Mouse (Mus musculus): Measurements from ENCODE around the gene Jam2.

Jam2 gene

GRCm38 (mm10) chr16:84774003-84774703 lies at the start of gene Jam2:
Gene Jam2, plus strand, starts transcription at chr16:84774123.
- DNase-seq (ENCODE audit: inconsistent age in 2 of 2, low spot score in 1 of 2), result peak; percentile 70 to 88

GRCm38 (mm10) chr16:84734806-84735165 lies 39.1 kb upstream of the Jam2 start:
- DNase-seq (ENCODE audit: inconsistent age in 2 of 2, low spot score in 1 of 2), result no peak

- peak; percentile 96 to 99 for DNase-seq (ENCODE audit: inconsistent age in 2 of 2, low spot score in 1 of 2)
Observed at GRCm38 (mm10) chr16:84735166-84736105, 38.5 kb upstream of the Jam2 start, which contains the start of gene Mrpl39. Gene Mrpl39, minus strand, starts transcription at chr16:84735742.

- DNase-seq (ENCODE audit: inconsistent age in 2 of 2, low spot score in 1 of 2), result no peak
Observed at GRCm38 (mm10) chr16:84737358-84737757, 36.6 kb upstream of the Jam2 start.

GRCm38 (mm10) chr16:84744703-84745490 lies 29.0 kb upstream of the Jam2 start:
- peak in 1 of 2 experiments; percentile 56 for DNase-seq (ENCODE audit: inconsistent age in 2 of 2, low spot score in 1 of 2)

GRCm38 (mm10) chr16:84745721-84746306 lies 28.1 kb upstream of the Jam2 start:
- peak; percentile 42 to 69 for DNase-seq (ENCODE audit: inconsistent age in 2 of 2, low spot score in 1 of 2)

GRCm38 (mm10) chr16:84767956-84768355 lies 6.0 kb upstream of the Jam2 start:
- no peak for DNase-seq (ENCODE audit: inconsistent age in 2 of 2, low spot score in 1 of 2)

GRCm38 (mm10) chr16:84769182-84769581 lies 4.7 kb upstream of the Jam2 start:
- peak in 1 of 2 experiments; percentile 31 for DNase-seq (ENCODE audit: inconsistent age in 2 of 2, low spot score in 1 of 2)

- DNase-seq (ENCODE audit: inconsistent age in 2 of 2, low spot score in 1 of 2), result no peak
Observed at GRCm38 (mm10) chr16:84769619-84770464, 4.1 kb upstream of the Jam2 start.

GRCm38 (mm10) chr16:84770891-84771290 lies 3.0 kb upstream of the Jam2 start:
- DNase-seq (ENCODE audit: inconsistent age in 2 of 2, low spot score in 1 of 2), result no peak

- DNase-seq (ENCODE audit: inconsistent age in 2 of 2, low spot score in 1 of 2), result no peak
Observed at GRCm38 (mm10) chr16:84771461-84771860, 2.5 kb upstream of the Jam2 start.

- DNase-seq (ENCODE audit: inconsistent age in 2 of 2, low spot score in 1 of 2), result no peak
Observed at GRCm38 (mm10) chr16:84772496-84773267, 1.2 kb upstream of the Jam2 start.

GRCm38 (mm10) chr16:84773268-84773861 lies 558 bp upstream of the Jam2 start:
- DNase-seq (ENCODE audit: inconsistent age in 2 of 2, low spot score in 1 of 2), result peak in 1 of 2 experiments; percentile 55

- peak; percentile 38 to 80 for DNase-seq (ENCODE audit: inconsistent age in 2 of 2, low spot score in 1 of 2)
Observed at GRCm38 (mm10) chr16:84774761-84775231, 873 bp downstream of the Jam2 start.

GRCm38 (mm10) chr16:84775356-84775755 lies 1.4 kb downstream of the Jam2 start:
- DNase-seq (ENCODE audit: inconsistent age in 2 of 2, low spot score in 1 of 2), result no peak

GRCm38 (mm10) chr16:84776089-84776784 lies 2.3 kb downstream of the Jam2 start:
- DNase-seq (ENCODE audit: inconsistent age in 2 of 2, low spot score in 1 of 2), result no peak

GRCm38 (mm10) chr16:84778431-84778830 lies 4.5 kb downstream of the Jam2 start:
- no peak for DNase-seq (ENCODE audit: inconsistent age in 2 of 2, low spot score in 1 of 2)

Measured in adrenal gland, adult (tissue).